Mouse (Mus musculus): ENCODE data around the gene Sptbn4.
"Not testable (repeated sequence)": the region's sequence is repeated elsewhere in the genome, so short reads cannot be mapped to it uniquely, and the experiment has no call there.

Gene Sptbn4

DNA sequence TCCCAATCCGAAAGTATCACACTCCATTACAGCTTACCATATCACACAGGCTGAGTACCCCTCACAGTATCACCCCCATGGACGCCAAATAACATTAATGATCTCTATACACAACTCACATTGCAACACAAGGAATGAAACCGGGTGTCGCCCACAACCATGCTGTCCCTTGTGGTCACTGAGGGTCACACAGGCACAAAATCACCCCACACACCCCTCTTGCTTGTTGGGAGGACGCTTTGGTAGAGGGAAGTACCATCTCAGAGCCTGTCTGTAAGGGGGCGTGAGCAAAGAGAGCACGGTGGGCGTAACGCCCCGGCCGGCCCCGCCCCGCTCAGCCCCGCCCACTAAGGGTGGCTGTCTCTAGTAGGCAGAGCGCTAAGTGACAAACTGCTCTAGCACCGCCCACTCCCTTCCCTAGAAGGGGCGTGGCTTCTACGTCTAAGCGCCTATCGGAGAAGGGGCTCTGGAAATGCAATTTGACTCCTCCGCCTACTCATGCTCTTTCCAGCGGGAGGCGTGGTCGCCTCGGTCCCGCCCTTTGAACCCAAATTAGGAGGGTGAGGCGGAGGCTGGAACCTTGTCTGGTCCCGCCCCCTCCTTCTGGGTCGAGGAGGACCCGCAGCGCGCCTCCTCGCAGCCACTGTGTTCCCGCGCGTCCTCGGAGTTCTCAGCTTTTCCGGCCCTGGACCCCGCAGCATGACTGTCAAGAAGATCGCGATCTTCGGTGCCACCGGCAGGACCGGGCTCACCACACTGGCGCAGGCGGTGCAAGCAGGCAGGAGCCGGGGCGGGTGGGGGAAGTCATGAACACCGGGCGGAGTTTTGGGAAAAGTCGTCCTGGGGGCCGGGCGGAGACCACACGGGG is at the start of gene Sptbn4, which contains the start of gene Blvrb:
Sptbn4 (minus strand) TSS at position 268 of the 868 bp plus-strand sequence.
Blvrb (plus strand) TSS at position 560 of the 868 bp plus-strand sequence.
- peak; percentile 100 for DNase-seq (ENCODE audit: low read depth, low spot score)

- not testable (repeated sequence) for DNase-seq (ENCODE audit: low read depth, low spot score)
Measured at GRCm38 (mm10) chr7:27494659-27495367, 47.3 kb upstream of the Sptbn4 start.

- no peak for DNase-seq (ENCODE audit: low read depth, low spot score)
Measured at GRCm38 (mm10) chr7:27493450-27493849, 46.0 kb upstream of the Sptbn4 start.

GRCm38 (mm10) chr7:27493022-27493421 is 45.5 kb upstream of the Sptbn4 start:
- no peak for DNase-seq (ENCODE audit: low read depth, low spot score)

DNA sequence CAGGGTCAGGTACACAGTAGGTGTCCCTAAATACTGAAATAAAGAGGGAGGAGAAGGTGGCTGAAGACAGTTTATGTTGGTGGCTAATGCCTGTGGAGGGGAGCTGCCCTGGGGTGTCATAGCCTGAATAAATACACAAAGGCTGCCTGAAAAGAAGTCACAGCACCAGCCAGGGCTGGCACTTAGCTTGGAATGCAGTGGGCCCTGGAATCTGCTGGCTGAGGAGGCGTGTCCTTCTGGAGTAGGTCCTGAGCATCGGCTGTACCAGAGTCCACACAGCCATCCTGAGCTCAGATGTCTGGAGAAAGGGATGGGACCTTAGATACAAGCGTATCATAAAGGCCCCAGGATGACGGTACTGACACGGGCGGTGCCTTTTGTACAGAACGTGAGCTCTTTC is 44.4 kb upstream of the Sptbn4 start:
- DNase-seq (ENCODE audit: low read depth, low spot score), result no peak

GRCm38 (mm10) chr7:27490543-27491329 is 43.2 kb upstream of the Sptbn4 start:
- DNase-seq (ENCODE audit: low read depth, low spot score), result peak; percentile 89

DNA sequence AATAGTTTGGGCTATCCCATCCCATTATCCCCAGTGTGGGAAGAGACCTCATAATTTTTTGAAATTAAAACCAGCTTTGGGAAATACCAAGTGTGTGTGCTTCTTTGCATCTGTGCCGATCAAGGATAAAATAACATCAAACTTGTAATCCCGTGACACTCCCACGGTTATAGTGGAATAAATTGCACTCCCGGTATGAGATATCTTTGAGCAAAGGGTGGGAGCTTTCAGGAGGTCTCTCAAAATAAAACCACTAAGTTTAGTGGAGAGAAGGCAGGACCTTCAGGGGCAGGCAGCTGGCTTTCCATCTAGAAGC is 42.7 kb upstream of the Sptbn4 start:
- no peak for DNase-seq (ENCODE audit: low read depth, low spot score)

DNA sequence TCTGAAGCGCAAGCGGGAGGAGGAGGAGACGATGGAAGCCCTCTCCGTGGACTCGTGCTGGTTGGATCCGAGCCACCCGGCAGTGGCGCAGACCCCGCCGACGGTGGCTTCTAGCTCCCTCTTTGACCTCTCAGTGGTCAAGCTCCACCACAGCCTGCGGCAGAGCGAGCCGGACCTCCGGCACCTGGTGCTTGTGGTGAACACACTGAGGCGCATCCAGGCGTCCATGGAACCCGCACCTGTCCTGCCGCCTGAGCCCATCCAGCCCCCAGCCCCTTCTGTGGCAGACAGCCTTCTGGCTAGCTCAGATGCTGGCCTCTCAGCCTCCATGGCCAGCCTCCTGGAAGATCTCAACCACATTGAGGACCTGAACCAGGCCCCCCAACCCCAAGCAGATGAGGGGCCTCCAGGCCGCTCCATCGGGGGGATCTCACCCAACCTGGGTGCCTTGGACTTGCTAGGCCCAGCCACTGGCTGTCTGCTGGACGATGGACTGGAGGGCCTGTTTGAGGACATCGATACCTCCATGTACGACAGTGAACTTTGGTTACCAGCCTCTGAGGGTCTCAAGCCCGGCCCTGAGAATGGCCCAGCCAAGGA is 41.9 kb upstream of the Sptbn4 start:
- DNase-seq (ENCODE audit: low read depth, low spot score), result no peak

- no peak for DNase-seq (ENCODE audit: low read depth, low spot score)
Measured at GRCm38 (mm10) chr7:27487740-27488268, 40.3 kb upstream of the Sptbn4 start.

DNA sequence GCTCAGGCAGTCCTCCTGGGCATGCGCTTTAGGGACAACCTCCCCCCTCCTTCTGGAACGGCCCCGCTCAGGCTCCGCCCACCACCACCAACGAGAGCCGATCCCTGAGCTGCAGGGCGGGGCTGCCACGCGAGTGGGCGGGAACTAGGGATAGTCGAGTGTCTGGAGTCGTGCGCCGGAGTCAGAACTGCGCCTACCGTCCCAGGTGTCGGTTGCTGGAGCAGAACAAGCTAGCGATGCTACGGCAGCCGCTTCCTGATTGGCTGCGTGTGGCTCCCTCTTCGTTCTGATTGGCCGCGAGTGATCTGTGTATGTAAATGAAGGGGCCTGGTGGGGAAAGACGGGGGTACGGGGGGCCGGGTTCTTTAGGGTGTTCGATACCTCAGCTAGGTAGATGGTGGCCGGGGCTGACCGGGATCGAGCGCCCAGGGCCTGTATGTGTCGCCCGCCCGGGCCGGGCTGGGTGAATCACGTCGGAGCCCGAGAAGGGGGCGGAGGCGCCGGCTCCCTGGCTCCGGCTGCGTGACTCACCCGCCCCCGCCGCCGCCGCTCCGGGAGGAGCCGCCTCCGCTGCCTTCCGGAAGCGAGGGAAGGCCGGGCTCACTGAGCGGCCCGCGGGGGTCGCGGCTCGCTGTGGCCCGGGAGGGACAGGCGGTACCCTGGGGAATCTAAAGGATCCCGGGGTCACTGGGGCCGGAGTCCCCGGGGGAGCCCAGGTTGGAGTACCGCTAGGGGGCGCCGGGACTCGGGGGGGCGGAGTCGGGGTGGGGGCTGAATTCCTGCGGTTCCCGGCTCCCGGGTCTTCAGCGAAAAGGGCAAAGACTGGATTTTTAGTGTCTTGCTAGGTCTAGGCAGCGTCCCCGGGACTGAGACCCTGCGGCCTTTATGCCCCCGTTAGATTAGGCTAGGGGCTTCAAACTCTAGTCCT is 39.5 kb upstream of the Sptbn4 start, which contains the start of gene Sertad1:
Sertad1 (plus strand) TSS at position 141 of the 928 bp plus-strand sequence.
- DNase-seq (ENCODE audit: low read depth, low spot score), result peak; percentile 99

DNA sequence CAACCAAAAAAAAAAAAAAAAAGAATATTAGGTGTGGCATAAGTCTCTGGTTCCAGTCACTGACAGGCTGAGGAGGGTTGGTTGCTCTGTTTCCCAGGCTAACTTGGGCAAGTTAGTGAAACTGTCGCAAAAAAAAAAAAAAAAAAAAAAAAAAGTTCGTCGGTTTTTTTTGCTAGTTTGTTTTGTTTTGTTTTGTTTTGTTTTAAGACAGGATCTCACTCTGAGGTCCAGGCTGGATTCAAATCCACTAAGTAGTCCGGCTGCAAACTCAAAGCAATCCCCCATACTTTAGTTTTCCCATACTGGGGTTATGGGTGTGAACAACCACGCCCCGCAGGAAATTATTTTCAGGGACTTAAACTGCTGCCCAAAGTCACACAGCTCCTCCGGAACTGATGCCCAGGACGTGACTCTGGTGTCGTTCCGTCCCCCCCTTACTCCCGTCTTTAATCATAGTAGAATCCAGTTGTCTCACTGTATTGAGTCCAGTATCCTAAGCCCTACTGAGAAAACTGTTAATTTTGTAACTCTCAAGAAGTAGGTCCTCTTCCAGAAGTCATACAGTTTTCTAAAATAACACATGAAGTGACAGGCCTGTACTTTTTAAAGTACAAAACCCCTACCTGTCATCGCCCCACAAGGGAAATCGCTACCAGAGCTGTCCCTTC is 38.8 kb upstream of the Sptbn4 start:
- DNase-seq (ENCODE audit: low read depth, low spot score), result no peak

GRCm38 (mm10) chr7:27483860-27484259 is 36.4 kb upstream of the Sptbn4 start:
- no peak for DNase-seq (ENCODE audit: low read depth, low spot score)

DNA sequence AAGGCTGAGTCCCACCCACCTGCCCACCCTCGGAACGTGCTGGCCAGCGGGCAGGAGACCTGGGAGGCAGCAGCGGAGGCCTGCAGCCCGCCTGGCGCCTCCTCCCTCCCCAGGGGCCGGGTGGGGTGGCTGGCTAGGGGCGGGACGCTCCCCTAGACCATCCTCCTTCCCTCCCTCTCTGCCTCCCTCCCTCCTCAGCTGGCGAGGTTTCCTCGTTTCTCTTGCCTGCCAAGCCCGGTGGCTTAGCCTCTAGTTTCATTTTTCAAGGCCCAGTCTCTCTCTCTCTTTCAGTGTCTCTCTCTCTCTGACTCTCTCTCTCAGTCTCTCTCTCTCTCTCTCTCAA is 34.1 kb upstream of the Sptbn4 start:
- DNase-seq (ENCODE audit: low read depth, low spot score), result peak; percentile 70

- no peak for DNase-seq (ENCODE audit: low read depth, low spot score)
Measured at GRCm38 (mm10) chr7:27480927-27481626, 33.6 kb upstream of the Sptbn4 start.

- DNase-seq (ENCODE audit: low read depth, low spot score), result no peak
Measured at GRCm38 (mm10) chr7:27480506-27480905, 33.0 kb upstream of the Sptbn4 start.

- no peak for DNase-seq (ENCODE audit: low read depth, low spot score)
Measured at GRCm38 (mm10) chr7:27479750-27480149, 32.3 kb upstream of the Sptbn4 start.

GRCm38 (mm10) chr7:27478561-27478960 is 31.1 kb upstream of the Sptbn4 start:
- DNase-seq (ENCODE audit: low read depth, low spot score), result no peak

- DNase-seq (ENCODE audit: low read depth, low spot score), result no peak
Measured at GRCm38 (mm10) chr7:27476098-27476635, 28.7 kb upstream of the Sptbn4 start.

DNA sequence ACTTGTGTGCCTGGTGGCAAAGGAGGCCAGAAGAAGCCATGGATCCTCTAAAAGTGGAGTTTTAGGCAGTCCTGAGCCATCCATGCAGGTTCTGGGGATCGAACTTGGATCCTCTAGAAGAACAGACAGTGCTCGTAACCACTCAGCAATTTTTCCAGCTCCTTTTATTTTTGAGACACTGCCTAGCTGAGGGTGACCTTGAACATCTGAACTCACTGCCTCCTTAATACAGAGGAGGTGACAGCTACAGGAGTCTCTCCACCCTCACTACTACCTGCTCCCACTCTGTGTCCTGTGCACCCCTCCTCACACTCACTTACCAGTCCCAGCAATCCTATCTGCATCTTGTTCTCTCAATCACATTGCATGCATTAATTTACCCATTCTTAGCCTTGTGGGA is 28.1 kb upstream of the Sptbn4 start:
- DNase-seq (ENCODE audit: low read depth, low spot score), result no peak

All from c-Kit-negative CD71-positive TER-119-positive erythroid progenitor cells, embryonic 14.5 days (primary cell).